Mouse (Mus musculus): ENCODE results near the gene Zcchc8. TPM values are rescaled to one million over a fixed set of nuclear protein-coding genes. Genes with fewer than 3 reads are reported as not detected.
"Not testable (repeated sequence)": the region's sequence is repeated elsewhere in the genome, so short reads cannot be mapped to it uniquely, and the experiment has no call there.

Zcchc8 gene
- polyA plus RNA-seq (2016; fragmentation: Nextera tagmentation; extraction: Ambion mirVana): 90.7 and 98.4 TPM in 2 replicates

DNA sequence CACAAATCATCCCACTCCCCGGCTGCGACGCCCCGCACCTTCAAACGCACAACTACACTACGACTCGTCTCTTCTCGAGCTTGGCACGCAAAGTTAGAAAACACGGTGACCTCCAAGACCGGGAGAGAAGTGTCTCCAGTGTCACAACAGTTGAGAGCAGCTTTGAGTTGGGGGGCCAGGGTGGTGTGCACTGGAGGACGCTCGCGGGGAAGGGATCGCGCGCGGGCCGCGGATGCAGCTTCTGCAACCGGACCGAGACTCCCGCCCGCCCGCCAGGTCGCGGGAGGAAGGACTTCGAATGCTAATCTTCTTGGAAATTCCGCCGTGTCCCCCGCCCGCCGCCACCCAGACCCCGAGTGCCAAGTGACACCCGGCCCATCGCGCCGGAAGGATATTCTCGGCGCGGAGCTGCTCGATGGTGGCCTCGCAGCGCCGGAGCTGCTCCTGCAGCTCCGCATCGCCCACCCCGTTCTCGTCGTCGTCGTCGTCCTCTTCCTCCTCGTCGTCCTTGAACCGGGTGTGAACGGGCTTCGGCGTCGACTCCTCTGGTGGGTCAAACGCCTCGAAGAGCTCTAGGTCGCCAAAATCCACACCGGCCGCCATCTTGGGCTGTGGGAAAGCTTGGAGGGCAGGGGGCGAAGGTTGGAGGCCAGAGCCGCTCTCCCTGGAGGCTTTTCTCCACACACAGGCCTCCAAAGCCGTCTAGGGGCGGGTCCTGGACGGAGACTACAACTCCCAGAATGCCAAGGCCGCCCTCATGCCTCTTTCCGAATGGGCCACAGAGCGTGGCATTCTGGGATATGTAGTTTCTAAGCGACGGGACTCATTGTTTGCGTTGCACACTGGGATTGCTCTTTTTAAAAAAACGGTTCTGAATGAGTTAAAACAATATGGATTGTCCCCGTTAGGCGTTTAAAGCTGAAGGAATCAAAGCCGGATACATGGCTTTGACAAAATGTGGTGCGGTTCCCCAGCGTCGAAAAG, at the start of gene Zcchc8:
Zcchc8 (minus strand) TSS at position 773 of the 984 bp plus-strand sequence.
- Histone ChIP-seq H3K4me2 (replicated peaks) (peak within 1 kb of the TSS; percentile 66), H3K36me3 (peaks cover 18% of the 10 kb centered on the region; the same call in 1 of the 2 replicates), H3K9me3 (no peaks in the 10 kb centered on the region), H3K9ac (peak within 1 kb of the TSS; percentile 89), H3K27me3 (no peaks in the 10 kb centered on the region), H3K27ac (peak within 1 kb of the TSS; percentile 89), H3K4me3 (peak within 1 kb of the TSS; percentile 98), H3K4me1 (peaks cover 24% of the 10 kb centered on the region)
- peak; percentile 99 for ATAC-seq (ENCODE audit: insufficient number of reproducible peaks, insufficient read depth, low FRiP score, low TSS enrichment)
- WGBS: under 1% methylated on average over 83 of the region's 83 CpGs

DNA sequence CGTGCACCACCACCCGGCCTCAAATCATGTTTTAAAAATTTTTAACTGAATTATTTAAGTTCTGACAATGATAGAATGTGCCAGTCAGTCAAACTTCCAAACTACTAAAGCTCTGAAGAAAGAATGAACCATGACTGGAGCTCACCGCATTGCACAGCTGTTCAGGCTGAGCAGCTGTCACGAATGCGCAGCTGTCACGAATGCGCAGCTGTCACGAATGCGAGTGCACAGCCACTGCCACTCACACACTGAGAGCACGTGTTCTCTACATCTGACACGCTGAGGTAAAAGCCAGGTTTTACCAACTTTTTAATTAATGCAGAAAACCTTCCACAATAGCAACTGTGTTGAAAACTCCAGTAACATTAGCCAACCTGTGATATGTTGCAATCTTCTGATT, 45.6 kb upstream of the Zcchc8 start:
- not testable (repeated sequence) for H3K4me2 ChIP-seq (replicated peaks); H3K4me1 ChIP-seq; H3K27ac ChIP-seq; H3K9me3 ChIP-seq; H3K27me3 ChIP-seq; H3K4me3 ChIP-seq; ATAC-seq (ENCODE audit: insufficient number of reproducible peaks, insufficient read depth, low FRiP score, low TSS enrichment); H3K9ac ChIP-seq
- H3K36me3 ChIP-seq: peaks cover 73% of the 10 kb centered on the region
- 95% methylated on average over 11 of the region's 11 CpGs for whole genome bisulfite sequencing

DNA sequence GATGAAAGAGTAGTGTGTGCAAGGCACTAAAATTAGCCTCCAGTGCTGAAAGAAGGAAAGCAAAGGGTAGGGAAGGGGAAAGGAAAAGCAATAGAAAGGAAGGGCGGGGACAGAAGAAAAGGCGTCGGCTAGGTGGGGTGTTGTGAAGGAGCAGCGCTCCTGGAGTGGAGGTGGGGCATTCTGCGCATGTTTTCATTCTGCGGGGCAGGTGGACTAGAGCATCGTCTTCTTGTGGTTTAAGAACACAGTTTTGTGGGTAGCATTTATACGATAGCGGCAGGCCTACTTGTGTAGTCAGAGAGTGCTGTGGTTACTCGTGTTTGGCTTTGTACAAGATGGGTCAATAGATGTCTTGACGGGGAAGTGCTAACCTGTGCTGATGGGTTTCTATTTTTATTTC, 44.6 kb upstream of the Zcchc8 start:
- Histone ChIP-seq H3K27me3 (no peaks in the 10 kb centered on the region), H3K9me3 (no peaks in the 10 kb centered on the region), H3K27ac (no peak overlapping the region), H3K4me3 (no peak overlapping the region), H3K9ac (no peak overlapping the region), H3K36me3 (peaks cover 71% of the 10 kb centered on the region), H3K4me1 (no peaks in the 10 kb centered on the region), H3K4me2 (replicated peaks) (no peak overlapping the region)
- WGBS: 95% methylated on average over 11 of the region's 11 CpGs
- ATAC-seq (ENCODE audit: insufficient number of reproducible peaks, insufficient read depth, low FRiP score, low TSS enrichment): no peak

DNA sequence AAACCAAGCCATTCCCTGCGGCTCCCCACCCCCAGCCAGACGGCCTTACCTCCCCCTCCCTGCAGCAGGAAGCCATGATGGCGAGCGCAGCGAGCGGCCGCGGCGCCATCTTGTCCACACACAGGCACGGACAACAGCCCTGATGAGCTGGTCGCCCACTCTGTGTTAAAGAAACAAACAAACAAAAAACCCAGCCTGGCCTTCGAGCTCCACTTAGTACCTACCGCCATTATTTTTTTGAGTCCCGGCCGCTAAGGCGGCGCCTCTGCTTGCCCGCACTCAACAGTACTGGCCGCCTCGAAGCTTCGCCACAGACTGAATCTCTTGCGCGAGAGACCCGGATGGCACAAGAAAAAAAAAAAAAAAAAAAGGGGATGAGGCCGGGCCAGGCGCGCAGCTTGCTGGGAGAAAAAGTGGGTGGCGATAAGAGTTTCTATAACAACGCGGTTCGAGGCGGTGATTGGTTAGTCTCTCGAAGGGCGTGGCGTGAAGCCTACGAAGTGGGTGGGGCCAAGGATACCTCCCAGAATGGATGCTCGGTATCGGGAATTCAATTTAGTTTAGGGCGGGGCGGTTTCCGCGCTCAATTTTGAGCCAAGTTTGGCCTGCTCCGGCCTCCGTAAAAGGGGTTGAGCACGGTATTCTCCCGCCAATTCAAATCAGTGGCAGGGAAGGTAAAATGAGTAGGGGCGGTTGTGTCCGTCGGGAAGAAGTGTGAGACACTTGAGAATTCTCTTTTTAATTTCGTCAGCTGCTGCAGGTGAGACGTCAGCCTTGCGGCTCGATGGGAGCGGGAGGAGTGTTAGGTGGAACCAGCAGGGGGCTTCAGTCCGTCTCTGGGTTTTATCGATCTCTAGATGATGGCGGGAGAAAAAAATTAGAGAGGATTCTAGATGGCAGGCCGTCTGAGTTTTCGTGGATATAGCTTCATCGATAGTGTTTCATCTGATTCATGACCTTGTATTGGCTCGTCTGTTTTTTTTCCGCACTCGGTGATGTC, 28.5 kb upstream of the Zcchc8 start, which contains the start of the genes Rsrc2 and Kntc1:
Rsrc2 (minus strand) TSS at position 350 of the 1,000 bp plus-strand sequence.
Kntc1 (plus strand) TSS at position 652 of the 1,000 bp plus-strand sequence.
- H3K4me2 ChIP-seq (replicated peaks): peak within 1 kb of the TSS; percentile 87
- no peaks in the 10 kb centered on the region for H3K27me3 ChIP-seq
- ATAC-seq (ENCODE audit: insufficient number of reproducible peaks, insufficient read depth, low FRiP score, low TSS enrichment): peak; percentile 95
- peak within 1 kb of the TSS; percentile 81 for H3K4me3 ChIP-seq
- H3K4me1 ChIP-seq: peaks cover 19% of the 10 kb centered on the region
- H3K9me3 ChIP-seq: no peaks in the 10 kb centered on the region
- peak within 1 kb of the TSS; percentile 88 for H3K9ac ChIP-seq
- peak within 1 kb of the TSS; percentile 99 for H3K27ac ChIP-seq
- under 1% methylated on average over 63 of the region's 63 CpGs for WGBS
- H3K36me3 ChIP-seq: peaks cover 5% of the 10 kb centered on the region

- Histone ChIP-seq H3K4me2 (replicated peaks) (peak overlapping the region; percentile 87), H3K4me3 (peak overlapping the region; percentile 81), H3K4me1 (peaks cover 19% of the 10 kb centered on the region), H3K36me3 (peaks cover 13% of the 10 kb centered on the region), H3K9ac (peak overlapping the region; percentile 88), H3K27ac (peak overlapping the region; percentile 99), H3K27me3 (no peaks in the 10 kb centered on the region), H3K9me3 (no peaks in the 10 kb centered on the region)
- ATAC-seq (ENCODE audit: insufficient number of reproducible peaks, insufficient read depth, low FRiP score, low TSS enrichment): no peak
- under 1% methylated on average over 18 of the region's 18 CpGs for WGBS
These were observed 27.6 kb upstream of the Zcchc8 start for GRCm38 (mm10) chr5:123748339-123749064.

DNA sequence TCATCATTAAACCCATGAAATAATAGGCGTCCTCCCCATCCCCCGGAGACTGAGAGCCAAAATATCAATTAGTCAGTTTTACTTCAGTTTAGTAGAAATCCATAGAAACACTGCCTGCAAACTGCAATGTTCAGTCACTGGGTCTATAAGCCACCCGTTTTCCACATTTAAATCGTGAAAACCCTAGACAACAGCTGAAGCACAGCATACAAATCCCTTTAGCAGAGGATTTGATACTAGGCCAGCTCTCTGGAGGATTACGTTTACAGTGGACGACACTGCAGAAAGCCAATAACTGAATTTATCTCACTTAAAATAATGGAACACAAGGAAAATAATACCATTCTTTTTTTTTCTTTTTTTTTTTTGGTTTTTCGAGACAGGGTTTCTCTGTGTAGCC, 26.7 kb upstream of the Zcchc8 start:
- no peaks in the 10 kb centered on the region for H3K9me3 ChIP-seq
- H3K9ac ChIP-seq: peak overlapping the region; percentile 88
- WGBS: 25% methylated on average over 7 of the region's 7 CpGs
- H3K27me3 ChIP-seq: no peaks in the 10 kb centered on the region
- ATAC-seq (ENCODE audit: insufficient number of reproducible peaks, insufficient read depth, low FRiP score, low TSS enrichment): no peak
- H3K4me2 ChIP-seq (replicated peaks): peak overlapping the region; percentile 87
- peak overlapping the region; percentile 81 for H3K4me3 ChIP-seq
- peaks cover 19% of the 10 kb centered on the region for H3K4me1 ChIP-seq
- H3K36me3 ChIP-seq: peaks cover 19% of the 10 kb centered on the region
- H3K27ac ChIP-seq: no peak overlapping the region

DNA sequence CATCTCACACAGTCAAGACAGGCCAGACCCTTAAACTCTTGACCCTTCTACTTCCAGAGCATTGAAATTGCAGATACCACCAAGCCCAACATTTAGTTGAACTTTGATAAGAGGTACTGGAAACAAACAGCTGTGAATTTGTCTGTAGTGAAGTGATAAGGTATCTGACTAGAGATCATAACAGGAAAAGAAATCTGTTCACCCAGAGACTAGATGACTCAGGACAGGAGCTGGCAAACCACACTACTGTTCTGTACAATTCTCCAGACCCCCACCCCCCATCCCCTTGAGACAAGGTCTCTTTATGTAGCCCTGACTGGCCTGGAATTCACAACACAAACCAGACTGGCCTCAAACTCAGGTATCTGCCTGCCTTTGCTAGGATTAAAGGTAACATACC, 25.4 kb upstream of the Zcchc8 start:
- Histone ChIP-seq H3K27ac (no peak overlapping the region), H3K4me3 (peak overlapping the region; percentile 81; the same call in 1 of the 2 replicates)

DNA sequence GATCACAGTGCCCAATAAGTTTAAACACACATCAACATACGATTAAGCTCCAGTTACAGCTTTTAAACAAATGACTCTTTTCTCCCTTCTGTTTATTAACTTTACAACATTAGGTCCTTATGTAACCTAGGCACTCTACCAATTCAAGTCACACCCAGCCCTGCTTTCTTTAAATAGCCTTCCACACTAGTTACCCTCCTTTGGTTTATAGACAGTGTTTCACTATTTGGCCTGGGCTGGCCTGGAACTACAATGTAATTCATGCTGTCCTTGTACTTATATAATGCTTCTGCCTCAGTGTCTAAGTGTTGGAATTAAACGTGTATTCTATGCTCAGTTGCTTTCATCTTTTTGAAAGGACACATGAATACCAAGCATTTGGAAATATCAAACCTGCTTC, 23.5 kb upstream of the Zcchc8 start:
- no peak overlapping the region for H3K4me3 ChIP-seq
- H3K36me3 ChIP-seq: peaks cover 38% of the 10 kb centered on the region
- H3K9ac ChIP-seq: no peak overlapping the region
- WGBS: 85% methylated on average over 2 of the region's 2 CpGs
- H3K4me2 ChIP-seq (replicated peaks): no peak overlapping the region
- H3K27me3 ChIP-seq: no peaks in the 10 kb centered on the region
- H3K9me3 ChIP-seq: no peaks in the 10 kb centered on the region
- no peak overlapping the region for H3K27ac ChIP-seq
- no peak for ATAC-seq (ENCODE audit: insufficient number of reproducible peaks, insufficient read depth, low FRiP score, low TSS enrichment)
- peaks cover 16% of the 10 kb centered on the region for H3K4me1 ChIP-seq

More for the DNA sequence above, 25.4 kb upstream of the Zcchc8 start:
- Histone ChIP-seq H3K9me3 (no peaks in the 10 kb centered on the region), H3K36me3 (peaks cover 24% of the 10 kb centered on the region), H3K27me3 (no peaks in the 10 kb centered on the region), H3K9ac (no peak overlapping the region; the same call in 1 of the 2 replicates), H3K4me1 (peaks cover 19% of the 10 kb centered on the region), H3K4me2 (replicated peaks) (peak overlapping the region; percentile 87)
- ATAC-seq (ENCODE audit: insufficient number of reproducible peaks, insufficient read depth, low FRiP score, low TSS enrichment): no peak

DNA sequence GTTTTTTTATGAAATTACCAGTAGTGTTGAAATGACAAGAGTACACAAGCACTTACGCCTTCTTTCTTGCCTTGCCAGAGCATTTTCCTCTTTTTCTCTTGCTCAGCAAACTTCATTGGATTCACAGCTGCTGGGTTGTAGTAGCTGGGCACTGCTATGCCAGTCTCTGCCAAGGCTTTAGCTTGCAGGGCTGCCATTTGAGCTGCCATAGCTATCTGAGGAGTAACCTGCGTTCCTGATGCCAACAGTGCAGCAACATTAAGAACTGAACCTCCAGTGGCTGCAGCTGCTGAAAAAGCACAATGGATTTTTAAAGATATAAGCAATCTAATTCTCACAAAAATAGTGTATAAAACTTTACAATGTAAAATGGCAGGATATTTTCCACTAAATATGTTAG, 10.1 kb upstream of the Zcchc8 start:
- Histone ChIP-seq H3K27ac (no peak overlapping the region), H3K4me1 (no peaks in the 10 kb centered on the region), H3K36me3 (peaks cover 77% of the 10 kb centered on the region), H3K4me2 (replicated peaks) (no peak overlapping the region), H3K27me3 (no peaks in the 10 kb centered on the region), H3K9ac (no peak overlapping the region), H3K4me3 (no peak overlapping the region), H3K9me3 (no peaks in the 10 kb centered on the region)
- 98% methylated on average over 2 of the region's 2 CpGs for WGBS
- ATAC-seq (ENCODE audit: insufficient number of reproducible peaks, insufficient read depth, low FRiP score, low TSS enrichment): no peak

GRCm38 (mm10) chr5:123723816-123724215, 2.9 kb upstream of the Zcchc8 start:
- not testable (repeated sequence) for H3K4me2 ChIP-seq (replicated peaks); ATAC-seq (ENCODE audit: insufficient number of reproducible peaks, insufficient read depth, low FRiP score, low TSS enrichment); H3K4me3 ChIP-seq; H3K4me1 ChIP-seq; H3K27ac ChIP-seq; H3K9me3 ChIP-seq; H3K9ac ChIP-seq; H3K27me3 ChIP-seq
- peaks cover 15% of the 10 kb centered on the region for H3K36me3 ChIP-seq
- WGBS: 90% methylated on average over 7 of the region's 7 CpGs

DNA sequence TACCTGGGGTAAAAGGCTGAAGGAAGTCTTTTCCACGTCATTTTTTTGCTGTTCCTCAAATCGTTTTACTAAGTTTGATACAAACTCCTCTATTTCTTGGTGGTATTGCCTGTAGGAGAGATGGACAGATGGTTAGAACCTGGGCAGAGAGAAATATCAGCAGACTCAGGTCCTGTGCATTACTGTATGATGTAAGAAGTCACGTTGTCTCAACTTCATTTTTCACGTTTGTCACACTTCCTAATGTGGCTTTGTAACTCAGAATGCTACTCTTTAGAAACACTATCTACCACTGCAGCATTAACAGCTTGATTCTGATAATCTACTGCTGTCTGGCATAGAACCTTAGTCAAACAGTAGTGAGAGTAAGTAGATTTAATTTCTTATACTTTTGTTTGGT, 6.3 kb downstream of the Zcchc8 start:
- Histone ChIP-seq H3K36me3 (peaks cover 77% of the 10 kb centered on the region), H3K4me1 (peaks cover 24% of the 10 kb centered on the region), H3K4me3 (no peak overlapping the region), H3K9me3 (no peaks in the 10 kb centered on the region), H3K4me2 (replicated peaks) (no peak overlapping the region), H3K9ac (no peak overlapping the region), H3K27ac (no peak overlapping the region), H3K27me3 (no peaks in the 10 kb centered on the region)
- WGBS: 90% methylated on average over 4 of the region's 4 CpGs
- no peak for ATAC-seq (ENCODE audit: insufficient number of reproducible peaks, insufficient read depth, low FRiP score, low TSS enrichment)
